Mouse (Mus musculus) thymus, postnatal 0 days (tissue): Measurements from ENCODE around the gene Surf4. TPM values are rescaled to one million over a fixed set of nuclear protein-coding genes. Genes with fewer than 3 reads are reported as not detected.
A peak's percentile ranks its signal among the peaks of the same experiment; 100 is the strongest.
"Not testable (repeated sequence)": the region's sequence is repeated elsewhere in the genome, so short reads cannot be mapped to it uniquely, and the experiment has no call there.

ENCODE experiments used
- DNase-seq: peaks from one replicate; pipeline ENCODE4 v3.0.0-alpha.2; 2015; ENCODE audit warnings: low spot score
- polyA plus RNA-seq: library from polyadenylated mRNA; unstranded; fragments of >200 nt; fragmentation: Nextera tagmentation; extraction: Ambion mirVana; gene quantifications from 2 replicates; pipeline ENCODE4 v1.2.1, GENCODE M21; 2015

The Surf4 gene
- polyA plus RNA-seq, 1 experiment from 2014 or later, result 168 TPM

- no peak for DNase-seq
Observed at GRCm38 (mm10) chr2:26905936-26906335, 27.8 kb downstream of the Surf4 start.

GRCm38 (mm10) chr2:26903311-26903710, 30.4 kb downstream of the Surf4 start:
- DNase-seq, result no peak

GRCm38 (mm10) chr2:26902467-26903220, 31.1 kb downstream of the Surf4 start, which contains the start of gene Surf6:
Gene Surf6 (minus strand): TSS chr2:26902879.
- peak; percentile 98 for DNase-seq

DNA sequence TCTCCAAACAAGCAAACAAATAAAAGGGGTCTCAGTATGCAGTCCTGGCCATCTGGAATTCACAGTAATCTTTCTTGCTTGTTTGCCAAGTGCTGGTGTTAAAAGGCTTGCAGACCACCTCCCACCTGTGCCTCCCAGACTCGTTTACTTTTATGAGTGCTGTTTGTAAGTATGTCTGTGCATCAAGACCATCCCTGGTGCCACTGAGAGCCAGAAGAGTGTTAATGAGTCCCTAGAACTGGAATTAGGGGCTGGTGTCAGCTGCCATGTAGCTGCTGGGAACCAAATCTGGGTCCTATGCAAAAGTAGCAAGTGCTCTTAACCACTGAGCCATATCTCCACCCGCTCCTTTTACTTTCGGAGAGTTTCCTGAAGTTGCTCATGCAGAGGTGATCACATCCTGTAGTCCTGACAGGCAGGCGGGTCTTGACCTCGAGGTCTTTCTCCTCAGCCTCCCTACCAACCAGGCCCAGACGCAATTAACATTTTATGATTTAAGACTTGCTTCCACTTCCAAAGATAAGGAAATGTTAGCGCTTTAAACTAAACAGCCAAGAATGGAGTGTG, 31.8 kb downstream of the Surf4 start:
- DNase-seq, result no peak

GRCm38 (mm10) chr2:26900731-26901130, 33.0 kb downstream of the Surf4 start:
- no peak for DNase-seq

GRCm38 (mm10) chr2:26895898-26896297, 37.8 kb downstream of the Surf4 start:
- DNase-seq, result no peak

- not testable (repeated sequence) for DNase-seq
Observed at GRCm38 (mm10) chr2:26886170-26886569, 47.6 kb downstream of the Surf4 start.

DNA sequence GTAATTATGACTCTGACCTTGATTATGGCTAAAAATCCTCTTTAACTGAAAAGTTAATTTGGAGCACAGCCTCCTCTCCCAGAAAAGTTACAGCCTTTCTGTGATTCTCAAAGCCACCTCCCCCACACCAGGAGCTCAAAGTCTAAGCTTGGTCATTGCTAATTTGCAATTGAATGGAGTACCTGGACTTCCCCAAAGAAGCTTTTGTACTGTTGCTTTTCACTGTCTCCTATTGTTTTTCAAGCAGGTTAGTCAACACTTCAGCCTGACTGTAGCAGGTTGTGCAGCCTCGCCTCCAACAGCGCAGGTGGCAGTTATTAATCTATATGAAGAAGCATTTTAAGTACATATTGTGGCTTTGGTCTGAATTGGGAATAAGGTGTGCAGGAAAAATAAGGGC, 48.2 kb downstream of the Surf4 start:
- not testable (repeated sequence) for DNase-seq

DNA sequence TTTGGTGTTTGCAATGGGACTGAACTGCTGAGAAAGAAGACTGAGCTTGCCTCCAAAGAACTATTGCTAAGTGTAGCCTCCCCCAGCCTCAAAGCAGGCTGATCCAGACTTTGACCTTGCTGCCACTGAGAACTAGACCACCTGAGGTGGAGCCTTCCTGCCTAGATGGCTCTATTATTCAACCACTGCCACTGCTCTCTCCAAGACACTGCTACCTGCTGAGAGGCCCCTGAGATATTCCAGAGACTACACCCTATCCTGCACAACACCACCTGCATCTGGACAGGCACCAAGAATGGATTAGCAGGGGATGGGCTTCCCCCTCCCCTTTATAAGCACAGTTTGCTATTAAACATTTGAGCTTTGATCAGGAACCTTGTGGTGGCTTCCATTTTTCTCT, 55.2 kb downstream of the Surf4 start:
- no peak for DNase-seq

GRCm38 (mm10) chr2:26870666-26871065, 63.1 kb downstream of the Surf4 start:
- DNase-seq, result no peak

Other genes with a start within 250 kb of the Surf4 start
- gene Abo, start 68.9 kb downstream of the Surf4 start, polyA plus RNA-seq, result not detected in 2 replicates
- 31.4 and 31.6 TPM in 2 replicates for gene Surf6, start 31.0 kb downstream of the Surf4 start, polyA plus RNA-seq
- 28.5 and 30.7 TPM in 2 replicates for gene Med22, start 23.3 kb downstream of the Surf4 start, polyA plus RNA-seq
- gene Rpl7a, start 23.2 kb downstream of the Surf4 start, polyA plus RNA-seq, result 763 and 778 TPM in 2 replicates
- gene Surf2, start 17.6 kb downstream of the Surf4 start, polyA plus RNA-seq, result 46.7 and 48.3 TPM in 2 replicates
- gene Surf1, start 17.4 kb downstream of the Surf4 start, polyA plus RNA-seq, result 76.9 and 78.2 TPM in 2 replicates
- gene Stkld1, start 119 bp upstream of the Surf4 start, polyA plus RNA-seq, result 0.53 and 0.57 TPM in 2 replicates
- gene Rexo4, start 30.5 kb upstream of the Surf4 start, polyA plus RNA-seq, result 55.9 and 56.2 TPM in 2 replicates
- gene Adamts13, start 39.5 kb upstream of the Surf4 start, polyA plus RNA-seq, result 0.14 and 0.25 TPM in 2 replicates
- 33.4 and 37.3 TPM in 2 replicates for gene Cacfd1, start 76.0 kb upstream of the Surf4 start, polyA plus RNA-seq
- 2.6 and 3.1 TPM in 2 replicates for gene Slc2a6, start 94.1 kb upstream of the Surf4 start, polyA plus RNA-seq
- 1.1 and 1.3 TPM in 2 replicates for gene Mymk, start 138.3 kb upstream of the Surf4 start, polyA plus RNA-seq
- gene Adamtsl2, start 145.5 kb upstream of the Surf4 start, polyA plus RNA-seq, result 2.0 and 2.1 TPM in 2 replicates
- gene Fam163b, start 208.6 kb upstream of the Surf4 start, polyA plus RNA-seq, result 1.2 and 1.4 TPM in 2 replicates
- 0.08 and 0.15 TPM in 2 replicates for gene Dbh, start 231.3 kb upstream of the Surf4 start, polyA plus RNA-seq